Mouse (Mus musculus): ENCODE data around the gene Rrp9. TPM values are rescaled to one million over a fixed set of nuclear protein-coding genes. Genes with fewer than 3 reads are reported as not detected.

Rrp9 gene
- total RNA-seq, 2 experiments from 2014 or later, result 33.4 to 40.7 TPM

DNA sequence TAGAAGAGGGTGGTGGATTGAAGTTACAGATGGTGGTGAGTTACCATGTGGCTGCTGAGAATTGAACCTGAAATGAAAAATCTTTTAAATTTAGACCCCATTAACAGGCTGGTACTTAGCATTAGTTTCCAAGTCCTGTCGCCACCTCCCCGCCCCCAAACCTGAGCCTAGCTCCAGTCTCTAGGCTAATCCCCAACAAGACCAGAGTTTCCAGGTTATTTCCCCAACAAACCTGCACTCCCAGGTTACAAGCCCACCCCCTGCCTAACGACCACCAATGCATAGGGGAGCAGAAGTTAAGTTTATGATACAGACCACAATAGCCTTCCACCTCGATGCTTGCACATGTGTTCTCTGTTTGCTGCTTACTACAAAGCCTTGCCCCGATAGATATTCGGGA is 37.8 kb downstream of the Rrp9 start:
- no peak for DNase-seq (ENCODE audit: low spot score in 2 of 2)

DNA sequence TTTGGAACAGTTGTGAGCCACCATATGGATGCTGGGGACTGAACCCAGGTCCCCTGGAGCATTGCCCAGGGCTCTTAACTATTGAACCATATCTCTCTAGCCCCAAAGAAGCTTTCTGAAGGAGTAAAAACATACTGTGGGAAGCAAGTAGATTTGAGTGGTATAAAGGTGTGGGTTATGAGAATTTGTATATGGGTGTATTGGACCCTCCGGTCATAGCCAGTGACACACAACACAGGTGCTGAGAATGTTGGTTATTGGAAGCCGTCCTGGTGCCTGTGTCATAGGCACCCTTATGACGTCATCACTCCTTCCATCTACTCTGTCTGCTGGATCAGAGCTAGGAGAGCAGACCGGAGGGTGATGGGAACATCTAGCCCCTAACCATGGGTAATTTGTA is 38.5 kb downstream of the Rrp9 start, which contains the start of gene Iqcf5:
Iqcf5 (plus strand) TSS at position 301 of the 400 bp plus-strand sequence.
- DNase-seq (ENCODE audit: low spot score in 2 of 2), result no peak

DNA sequence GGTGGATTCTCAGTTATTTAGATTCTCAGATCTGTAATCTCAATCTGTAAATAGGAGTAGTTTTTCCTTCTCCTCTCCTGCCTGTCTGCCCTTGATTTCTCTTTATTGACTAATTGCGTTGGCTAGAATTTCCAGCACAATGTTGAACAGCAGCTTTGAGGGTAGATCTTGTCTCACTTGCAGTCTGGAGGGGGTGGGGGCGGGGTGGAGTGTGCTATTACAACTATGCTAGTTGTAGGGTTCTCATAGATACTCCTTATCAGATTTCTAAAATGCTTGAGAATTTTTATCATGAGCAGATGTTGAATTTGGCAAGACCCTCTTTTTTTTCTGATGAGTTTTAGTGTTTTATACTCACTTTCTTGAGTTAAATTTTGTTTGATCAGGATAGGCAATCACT is 43.7 kb downstream of the Rrp9 start:
- no peak for DNase-seq (ENCODE audit: low spot score in 2 of 2)

DNA sequence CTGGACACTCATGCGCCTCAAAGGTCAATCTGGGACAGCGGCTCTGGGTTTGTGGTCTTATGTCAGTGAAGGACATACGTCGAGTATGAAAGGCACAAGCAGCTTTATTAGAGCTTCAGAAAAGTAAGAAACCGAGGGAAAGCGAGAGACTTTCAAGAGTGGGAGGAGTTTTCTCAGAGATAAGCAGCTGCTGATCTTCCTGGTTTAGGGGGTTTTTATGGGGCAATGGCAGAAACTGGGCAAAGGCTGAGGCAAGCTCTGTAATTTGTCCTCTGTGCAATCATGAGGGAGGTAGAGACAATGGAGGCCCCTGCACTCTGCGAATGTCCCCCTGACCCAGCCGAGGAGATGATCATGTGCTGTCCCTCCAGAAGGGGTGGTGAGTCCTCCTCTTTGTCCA is 44.1 kb downstream of the Rrp9 start:
- DNase-seq (ENCODE audit: low spot score in 2 of 2), result no peak

DNA sequence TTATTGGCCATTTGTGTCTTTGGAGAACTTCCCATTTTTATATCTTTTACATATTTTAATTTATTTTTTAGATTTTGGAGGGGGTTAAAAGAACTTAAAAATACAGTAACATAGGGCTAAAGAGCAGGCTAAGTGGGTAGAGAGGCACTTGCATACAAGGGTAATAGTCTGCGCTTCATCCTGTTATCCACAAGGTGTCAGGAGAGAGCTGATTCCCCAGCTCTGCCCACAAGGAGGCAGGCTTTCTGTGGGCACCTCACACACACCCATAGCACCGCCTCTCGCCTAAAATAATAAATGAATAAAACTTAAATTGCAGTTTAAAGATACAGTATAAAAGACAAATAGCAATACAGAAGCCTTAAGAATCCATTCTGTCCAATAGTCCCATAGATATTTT is 56.1 kb downstream of the Rrp9 start:
- DNase-seq (ENCODE audit: low spot score in 2 of 2), result no peak

DNA sequence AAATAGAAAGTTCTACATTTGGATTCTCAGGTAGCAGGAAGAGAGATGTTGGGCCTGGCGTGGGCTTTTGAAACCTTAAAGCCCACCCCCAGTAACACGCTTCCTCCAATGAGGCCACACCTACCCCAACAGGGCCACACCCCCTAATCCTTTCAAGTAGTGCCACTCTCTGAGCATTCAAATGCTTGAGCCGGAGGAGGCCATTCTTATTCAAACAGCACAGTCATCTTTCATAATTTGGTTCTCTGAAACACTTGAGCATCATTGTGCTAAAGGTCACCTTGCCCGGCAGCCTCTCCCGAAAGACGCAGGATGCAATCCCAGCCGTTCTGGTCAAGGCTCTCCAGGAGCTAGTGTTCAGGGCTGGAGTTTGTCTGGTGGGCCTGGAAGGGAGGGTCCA is 58.5 kb downstream of the Rrp9 start:
- no peak for DNase-seq (ENCODE audit: low spot score in 2 of 2)

DNA sequence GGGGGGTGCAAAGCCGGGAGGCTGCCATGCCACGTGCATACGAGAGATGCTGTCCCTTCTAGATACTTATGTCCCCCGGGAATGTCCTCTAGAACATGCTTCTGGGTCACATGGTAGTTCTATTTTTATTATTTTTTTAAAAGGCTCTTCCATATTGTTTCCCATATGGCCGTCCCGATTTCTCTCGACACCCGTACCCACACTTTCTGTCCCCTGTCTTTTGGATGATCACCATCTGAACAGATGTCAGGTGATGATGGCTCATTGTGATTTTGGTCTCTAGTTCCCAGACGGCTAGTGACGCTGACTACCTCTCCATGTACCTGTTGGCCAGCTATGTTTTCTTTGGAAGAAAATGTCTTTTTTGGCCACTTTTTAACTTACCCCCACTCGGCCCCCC is 59.2 kb downstream of the Rrp9 start:
- no peak for DNase-seq (ENCODE audit: low spot score in 2 of 2)

Other genes starting within 250 kb of the Rrp9 start
- 100 to 1,000 TPM; 676 to 715 TPM for gene Alas1, start 227.3 kb upstream of the Rrp9 start, total RNA-seq (2021)
- gene Poc1a, start 194.9 kb upstream of the Rrp9 start, total RNA-seq (2021), result 10 to 100 TPM; 11.3 to 11.6 TPM
- gene Dusp7, start 107.3 kb upstream of the Rrp9 start, total RNA-seq (2021), result 10 to 100 TPM; 25.0 to 25.8 TPM
- 100 to 1,000 TPM; 607 to 624 TPM for gene Rpl29, start 46.5 kb upstream of the Rrp9 start, total RNA-seq (2021)
- gene Acy1, start 37.6 kb upstream of the Rrp9 start, total RNA-seq (2021), result 10 to 100 TPM; 23.1 to 23.4 TPM
- gene Abhd14b, start 28.5 kb upstream of the Rrp9 start, total RNA-seq (2021), result 10 to 100 TPM; 43.5 to 44.1 TPM
- gene Abhd14a, start 28.3 kb upstream of the Rrp9 start, total RNA-seq (2021), result 10 to 100 TPM; 29.8 to 30.2 TPM
- 10 to 100 TPM; 59.5 to 63.8 TPM for gene Pcbp4, start 22.7 kb upstream of the Rrp9 start, total RNA-seq (2021)
- under 1 TPM; 0.40 to 0.67 TPM for gene Gpr62, start 10.0 kb upstream of the Rrp9 start, total RNA-seq (2021)
- 10 to 100 TPM; 15.8 to 18.1 TPM for gene Parp3, start 986 bp downstream of the Rrp9 start, total RNA-seq (2021)
- gene Iqcf1, start 24.0 kb downstream of the Rrp9 start, total RNA-seq (2021), result not detected
- not detected for gene Iqcf5, start 38.6 kb downstream of the Rrp9 start, total RNA-seq (2021)
- gene Iqcf3, start 85.7 kb downstream of the Rrp9 start, total RNA-seq (2021), result not detected
- not detected for gene Iqcf4, start 95.0 kb downstream of the Rrp9 start, total RNA-seq (2021)
- gene Iqcf6, start 150.6 kb downstream of the Rrp9 start, total RNA-seq (2021), result not detected
- under 1 TPM in 1 of 2 experiments, not detected in 1; 0.37 TPM for gene Grm2, start 180.1 kb downstream of the Rrp9 start, total RNA-seq (2021)
- gene Tex264, start 210.0 kb downstream of the Rrp9 start, total RNA-seq (2021), result 10 to 100 TPM; 71.2 to 78.9 TPM